Mouse (Mus musculus): Measurements from ENCODE around the gene Tgfb1. TPM values are rescaled to one million over a fixed set of nuclear protein-coding genes. Genes with fewer than 3 reads are reported as not detected.

Tgfb1 gene
- polyA plus RNA-seq, 1 experiment = 354 TPM

- H3K4me1 ChIP-seq (ENCODE audit: control insufficient read depth, insufficient read depth, low read length) = peaks cover 6% of the 10 kb centered on the region
- H3K27ac ChIP-seq (ENCODE audit: insufficient read depth, low read depth, low read length) = no peak within 1 kb of the TSS
- no peak for TF ChIP-seq POLR2A (IDR thresholded peaks at IDR 0.05; ENCODE audit: borderline replicate concordance, low read depth, low read length)
- TF ChIP-seq CTCF (IDR thresholded peaks at IDR 0.05; ENCODE audit: low read depth, low read length) = no peak
- peak within 1 kb of the TSS; percentile 3; the same call in 1 of the 2 replicates for H3K4me3 ChIP-seq (ENCODE audit: insufficient read depth, low read length)
These were observed 12.0 kb upstream of the Tgfb1 start, which contains the start of gene Tmem91 for GRCm38 (mm10) chr7:25674719-25675300. Gene Tmem91 (minus strand): TSS chr7:25675166.

- Histone ChIP-seq H3K4me3 (ENCODE audit: insufficient read depth, low read length) (no peak overlapping the region), H3K4me1 (ENCODE audit: control insufficient read depth, insufficient read depth, low read length) (peaks cover 6% of the 10 kb centered on the region), H3K27ac (ENCODE audit: insufficient read depth, low read depth, low read length) (no peak overlapping the region)
- TF ChIP-seq POLR2A (IDR thresholded peaks at IDR 0.05; ENCODE audit: borderline replicate concordance, low read depth, low read length) = no peak
- no peak for TF ChIP-seq CTCF (IDR thresholded peaks at IDR 0.05; ENCODE audit: low read depth, low read length)
These were observed 11.4 kb upstream of the Tgfb1 start for GRCm38 (mm10) chr7:25675405-25675804.

- H3K27ac ChIP-seq (ENCODE audit: insufficient read depth, low read depth, low read length) = no peak overlapping the region
- H3K4me3 ChIP-seq (ENCODE audit: insufficient read depth, low read length) = no peak overlapping the region
- peaks cover 7% of the 10 kb centered on the region for H3K4me1 ChIP-seq (ENCODE audit: control insufficient read depth, insufficient read depth, low read length)
- TF ChIP-seq CTCF (IDR thresholded peaks at IDR 0.05; ENCODE audit: low read depth, low read length) = no peak
- no peak for TF ChIP-seq POLR2A (IDR thresholded peaks at IDR 0.05; ENCODE audit: borderline replicate concordance, low read depth, low read length)
These were observed 10.6 kb upstream of the Tgfb1 start for GRCm38 (mm10) chr7:25676085-25676781.

- TF ChIP-seq POLR2A (IDR thresholded peaks at IDR 0.05; ENCODE audit: borderline replicate concordance, low read depth, low read length) = no peak
- TF ChIP-seq CTCF (IDR thresholded peaks at IDR 0.05; ENCODE audit: low read depth, low read length) = no peak
- no peak overlapping the region for H3K27ac ChIP-seq (ENCODE audit: insufficient read depth, low read depth, low read length)
- H3K4me3 ChIP-seq (ENCODE audit: insufficient read depth, low read length) = no peak overlapping the region
- H3K4me1 ChIP-seq (ENCODE audit: control insufficient read depth, insufficient read depth, low read length) = peaks cover 15% of the 10 kb centered on the region
These were observed 9.8 kb upstream of the Tgfb1 start for GRCm38 (mm10) chr7:25677013-25677412.

GRCm38 (mm10) chr7:25679971-25680370, 6.8 kb upstream of the Tgfb1 start:
- Histone ChIP-seq H3K27ac (ENCODE audit: insufficient read depth, low read depth, low read length) (peak overlapping the region; percentile 81), H3K4me1 (ENCODE audit: control insufficient read depth, insufficient read depth, low read length) (peaks cover 42% of the 10 kb centered on the region), H3K4me3 (ENCODE audit: insufficient read depth, low read length) (peak overlapping the region; percentile 66)
- TF ChIP-seq CTCF (IDR thresholded peaks at IDR 0.05; ENCODE audit: low read depth, low read length) (peak; percentile 55), POLR2A (IDR thresholded peaks at IDR 0.05; ENCODE audit: borderline replicate concordance, low read depth, low read length) (no peak)

- peaks cover 43% of the 10 kb centered on the region for H3K4me1 ChIP-seq (ENCODE audit: control insufficient read depth, insufficient read depth, low read length)
- no peak for TF ChIP-seq CTCF (IDR thresholded peaks at IDR 0.05; ENCODE audit: low read depth, low read length)
- no peak for TF ChIP-seq POLR2A (IDR thresholded peaks at IDR 0.05; ENCODE audit: borderline replicate concordance, low read depth, low read length)
- H3K27ac ChIP-seq (ENCODE audit: insufficient read depth, low read depth, low read length) = peak within 1 kb of the TSS; percentile 81
- H3K4me3 ChIP-seq (ENCODE audit: insufficient read depth, low read length) = peak within 1 kb of the TSS; percentile 66
These were observed 6.1 kb upstream of the Tgfb1 start, which contains the start of gene B9d2 for GRCm38 (mm10) chr7:25680514-25681258. Gene B9d2 (plus strand): TSS chr7:25680780.

DNA sequence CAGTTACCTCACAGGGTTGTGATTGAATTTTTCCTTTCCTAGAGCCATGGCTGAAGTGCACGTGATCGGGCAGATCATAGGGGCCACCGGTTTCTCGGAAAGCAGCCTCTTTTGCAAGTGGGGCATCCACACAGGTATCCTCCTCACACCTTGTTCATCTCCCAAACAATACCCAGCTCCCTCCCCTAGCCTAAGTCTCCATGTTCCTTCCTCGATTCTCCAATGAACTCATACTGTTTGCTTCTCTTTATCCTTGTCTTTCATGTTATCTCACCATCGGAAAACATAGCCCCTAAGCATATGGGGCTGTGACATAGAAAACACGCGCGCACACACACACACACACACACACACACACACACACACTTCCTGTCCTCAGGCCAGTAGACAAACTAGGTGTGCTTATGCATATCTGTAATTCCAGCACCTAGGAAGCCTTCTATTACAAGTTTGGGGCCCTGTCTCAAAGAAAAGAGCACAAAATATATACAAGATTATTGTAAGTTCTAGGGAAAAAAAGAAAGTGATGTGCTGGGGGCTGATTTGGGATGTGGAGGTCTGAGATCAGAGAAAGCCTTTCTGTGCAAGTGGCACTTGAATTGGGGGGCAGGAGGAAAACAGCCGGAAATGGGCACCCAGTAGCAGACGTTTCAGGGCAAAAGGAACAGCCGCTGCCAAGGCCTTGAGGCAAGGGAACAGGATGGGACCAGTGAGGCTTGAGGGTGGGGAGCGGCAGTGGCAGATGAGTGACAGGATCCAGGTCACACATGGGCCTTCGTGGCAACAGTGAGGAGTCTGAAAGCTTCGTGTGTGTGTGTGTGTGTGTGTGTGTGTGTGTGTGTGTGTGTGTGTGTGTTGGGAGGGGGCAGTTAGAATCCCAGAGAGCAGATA, 5.2 kb upstream of the Tgfb1 start:
- Histone ChIP-seq H3K4me3 (ENCODE audit: insufficient read depth, low read length) (peak overlapping the region; percentile 29), H3K27ac (ENCODE audit: insufficient read depth, low read depth, low read length) (peak overlapping the region; percentile 24), H3K4me1 (ENCODE audit: control insufficient read depth, insufficient read depth, low read length) (peaks cover 51% of the 10 kb centered on the region)
- TF ChIP-seq CTCF (IDR thresholded peaks at IDR 0.05; ENCODE audit: low read depth, low read length) = no peak
- TF ChIP-seq POLR2A (IDR thresholded peaks at IDR 0.05; ENCODE audit: borderline replicate concordance, low read depth, low read length) = no peak

DNA sequence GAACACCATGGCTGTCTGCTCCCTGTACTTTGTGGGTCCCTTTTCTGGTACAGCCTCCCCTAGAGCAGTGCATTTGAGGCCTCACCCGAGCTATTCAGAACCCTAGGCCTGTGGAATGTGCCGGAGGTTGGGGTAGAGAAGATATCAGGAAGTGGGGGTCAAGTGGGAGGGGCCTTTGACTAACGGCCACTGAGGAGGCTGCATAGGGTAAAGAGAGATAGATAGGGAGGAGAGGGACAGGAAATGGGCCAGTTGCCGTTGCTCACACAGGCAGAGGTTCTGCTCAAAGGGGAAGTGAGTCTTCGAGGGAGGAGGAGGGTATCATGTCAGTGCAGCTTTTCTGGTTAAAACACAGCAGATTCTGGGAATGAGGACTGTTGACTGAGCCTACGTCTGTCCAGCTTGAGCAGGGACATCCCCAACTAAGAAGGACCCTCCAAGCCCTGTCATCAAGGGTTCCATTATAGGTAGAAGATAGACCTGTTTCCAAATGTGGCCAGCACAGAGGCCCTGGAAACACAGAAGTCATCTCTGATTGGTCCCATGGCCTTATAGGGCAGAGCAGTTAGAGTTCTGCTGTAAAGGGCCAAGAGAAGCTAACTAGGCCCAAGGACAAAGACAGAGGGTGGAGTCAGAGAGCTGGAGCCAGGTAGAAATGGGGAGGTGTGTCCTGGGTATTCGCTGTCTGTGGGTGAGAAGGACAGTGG, 3.2 kb upstream of the Tgfb1 start:
- H3K4me1 ChIP-seq (ENCODE audit: control insufficient read depth, insufficient read depth, low read length) = peaks cover 51% of the 10 kb centered on the region
- TF ChIP-seq CTCF (IDR thresholded peaks at IDR 0.05; ENCODE audit: low read depth, low read length) (no peak), POLR2A (IDR thresholded peaks at IDR 0.05; ENCODE audit: borderline replicate concordance, low read depth, low read length) (peak; percentile 3; the same call in 1 of the 2 replicates)
- H3K27ac ChIP-seq (ENCODE audit: insufficient read depth, low read depth, low read length) = peak overlapping the region; percentile 93
- peak overlapping the region; percentile 52 for H3K4me3 ChIP-seq (ENCODE audit: insufficient read depth, low read length)

Measured in bone marrow macrophage, adult 2 months (primary cell).